Mouse (Mus musculus) ES-Bruce4 (cell line): ENCODE results near the gene Col26a1.

Experiments used
- EP300 ChIP-seq: IDR thresholded peaks from 2 replicates; pipeline ENCODE4 v1.6.1; 2011; ENCODE audit warnings: low read depth, low read length; ENCODE audit not compliant: insufficient read depth
- POLR2A ChIP-seq: IDR thresholded peaks from one replicate; pipeline ENCODE4 v1.8.1; 2011; ENCODE audit warnings: low read length; ENCODE audit not compliant: insufficient read depth

DNA sequence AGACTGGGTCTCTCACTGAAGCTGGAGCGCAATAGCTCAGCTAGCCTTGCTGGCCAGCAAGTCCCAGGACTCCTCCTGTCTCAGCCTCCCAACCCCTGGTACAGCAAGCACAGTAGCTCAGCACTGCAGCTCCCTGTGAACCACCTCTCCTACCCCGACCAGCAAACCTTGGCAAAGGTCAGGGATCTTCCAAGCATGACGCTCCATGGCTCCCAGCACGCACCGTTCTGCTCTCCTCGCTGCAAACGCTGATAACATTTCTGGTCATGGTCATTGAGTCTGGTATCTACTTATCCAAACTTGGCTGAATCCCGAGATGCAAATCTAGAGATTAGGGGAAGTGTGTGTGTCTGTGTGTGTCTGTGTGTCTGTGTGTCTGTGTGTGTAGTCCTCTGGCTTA is 2.9 kb downstream of the Col26a1 start:
- TF ChIP-seq EP300 (no peak), POLR2A (no peak)
